Mouse (Mus musculus) cerebellum, adult 2 months (tissue): ENCODE data around the gene Fen1.

ENCODE experiments used
- CTCF ChIP-seq: fragments of 200-500 bp; IDR thresholded peaks from 2 replicates; pipeline ENCODE4 v1.5.1; 2011; ENCODE audit warnings: low read depth, mild to moderate bottlenecking, control low read depth, low read length, moderate library complexity, borderline replicate concordance; ENCODE audit not compliant: insufficient read depth
- POLR2A ChIP-seq: fragments of 200-500 bp; IDR thresholded peaks from 2 replicates; pipeline ENCODE4 v1.6.1; 2011; ENCODE audit warnings: low read length, control low read depth, borderline replicate concordance; ENCODE audit not compliant: insufficient read depth

DNA sequence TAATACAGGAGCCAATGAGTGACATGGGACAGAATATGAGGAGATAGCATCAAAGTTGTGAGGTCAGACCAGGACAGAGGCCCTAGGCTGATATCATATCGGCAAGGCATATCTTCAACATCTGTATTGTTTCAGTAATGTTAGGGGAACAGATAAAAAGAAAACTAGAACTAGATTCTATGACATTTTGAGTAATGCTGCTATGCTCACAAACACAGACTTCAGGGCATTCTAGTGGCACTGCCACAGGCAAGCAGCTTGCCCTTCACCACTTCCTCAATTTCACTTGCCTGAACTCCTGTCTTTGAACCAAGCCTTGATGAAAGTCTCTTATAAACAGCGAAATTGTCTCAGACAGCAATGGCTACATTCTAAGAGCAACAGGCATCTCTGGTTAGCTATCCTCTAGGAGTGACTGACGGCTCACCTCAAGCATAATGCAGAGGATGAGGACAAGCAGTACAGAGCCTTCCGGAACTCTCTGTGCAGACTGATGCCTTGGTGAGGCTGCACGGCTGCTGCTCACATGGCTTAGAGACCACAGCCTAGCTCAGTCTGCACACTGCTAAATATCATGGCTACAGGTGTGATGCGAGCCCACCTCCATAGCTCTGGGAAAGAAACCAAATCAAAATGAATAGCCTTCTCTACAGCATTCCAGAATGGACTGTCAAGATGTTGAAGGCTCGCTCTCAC lies 30.0 kb downstream of the Fen1 start:
- TF ChIP-seq CTCF (no peak), POLR2A (no peak)
